Mouse (Mus musculus) duodenum, adult 2 months (tissue): ENCODE measurements around the gene Tnfrsf25. TPM values are rescaled to one million over a fixed set of nuclear protein-coding genes. Genes with fewer than 3 reads are reported as not detected.

Source experiments
- polyA plus RNA-seq: library from polyadenylated mRNA; depleted of rRNA; stranded (reverse); fragments of >200 nt; gene quantifications from 2 replicates; pipeline ENCODE4 v1.2.3, GENCODE M21; 2012; ENCODE audit warnings: low replicate concordance; rRNA removed

Tnfrsf25 gene
- 3.0 and 4.1 TPM in 2 replicates for polyA plus RNA-seq

GRCm38 (mm10) chr4:152115921-152116612 is at the start of gene Tnfrsf25:
Gene Tnfrsf25, plus strand, starts transcription at chr4:152115934.

GRCm38 (mm10) chr4:152072121-152072601 is 43.6 kb upstream of the Tnfrsf25 start, which contains the start of gene Plekhg5:
Gene Plekhg5, plus strand, starts transcription at chr4:152072498.

GRCm38 (mm10) chr4:152151966-152152544 is 36.3 kb downstream of the Tnfrsf25 start, which contains the start of gene Espn:
Gene Espn, minus strand, starts transcription at chr4:152152371.

GRCm38 (mm10) chr4:152158585-152159284 is 43.0 kb downstream of the Tnfrsf25 start, which contains the start of gene Hes2:
Gene Hes2, plus strand, starts transcription at chr4:152158867.

Other genes starting within 250 kb of the Tnfrsf25 start
- 41.2 and 55.6 TPM in 2 replicates for gene Dnajc11, start 182.2 kb upstream of the Tnfrsf25 start, polyA plus RNA-seq
- gene Thap3, start 126.9 kb upstream of the Tnfrsf25 start, polyA plus RNA-seq = 19.8 and 34.8 TPM in 2 replicates
- gene Phf13, start 119.7 kb upstream of the Tnfrsf25 start, polyA plus RNA-seq = 6.5 and 6.9 TPM in 2 replicates
- gene Klhl21, start 107.1 kb upstream of the Tnfrsf25 start, polyA plus RNA-seq = 19.2 and 22.7 TPM in 2 replicates
- gene Zbtb48, start 88.3 kb upstream of the Tnfrsf25 start, polyA plus RNA-seq = 9.2 and 15.2 TPM in 2 replicates
- gene Tas1r1, start 77.4 kb upstream of the Tnfrsf25 start, polyA plus RNA-seq = 0.05 TPM in 2 replicates
- 12.9 and 13.8 TPM in 2 replicates for gene Nol9, start 76.6 kb upstream of the Tnfrsf25 start, polyA plus RNA-seq
- gene Plekhg5, start 43.4 kb upstream of the Tnfrsf25 start, polyA plus RNA-seq = 9.6 and 17.1 TPM in 2 replicates
- gene Espn, start 36.4 kb downstream of the Tnfrsf25 start, polyA plus RNA-seq = 273 and 642 TPM in 2 replicates
- gene Hes2, start 42.9 kb downstream of the Tnfrsf25 start, polyA plus RNA-seq = 9.6 and 49.1 TPM in 2 replicates
- gene Acot7, start 62.2 kb downstream of the Tnfrsf25 start, polyA plus RNA-seq = 29.0 and 38.7 TPM in 2 replicates
- gene Gpr153, start 158.3 kb downstream of the Tnfrsf25 start, polyA plus RNA-seq = 9.0 and 9.3 TPM in 2 replicates
- 0.08 TPM in 1 of 2 replicates, not detected in the other for gene Hes3, start 175.7 kb downstream of the Tnfrsf25 start, polyA plus RNA-seq
- 22.2 and 22.4 TPM in 2 replicates for gene Icmt, start 181.3 kb downstream of the Tnfrsf25 start, polyA plus RNA-seq
- gene Rnf207, start 203.1 kb downstream of the Tnfrsf25 start, polyA plus RNA-seq = 2.2 and 5.5 TPM in 2 replicates
- 5.3 and 6.0 TPM in 2 replicates for gene Rpl22, start 209.8 kb downstream of the Tnfrsf25 start, polyA plus RNA-seq
- 0.50 and 0.54 TPM in 2 replicates for gene Chd5, start 222.7 kb downstream of the Tnfrsf25 start, polyA plus RNA-seq